Mouse (Mus musculus): Measurements from ENCODE around the gene Rbp1.

The Rbp1 gene

GRCm38 (mm10) chr9:98492212-98492611 is 69.5 kb downstream of the Rbp1 start:
- DNase-seq (ENCODE audit: low spot score): no peak

GRCm38 (mm10) chr9:98492821-98493220 is 70.1 kb downstream of the Rbp1 start:
- DNase-seq (ENCODE audit: low spot score): no peak
